Mouse (Mus musculus) heart, embryonic 13.5 days (tissue): ENCODE data around the gene Palm2. TPM values are rescaled to one million over a fixed set of nuclear protein-coding genes. Genes with fewer than 3 reads are reported as not detected.
A peak's percentile ranks its signal among the peaks of the same experiment; 100 is the strongest.

ENCODE experiments used
- ATAC-seq: fragments of 200-750 bp; cut with Nextera tagmentation; 2 replicates; pipeline ENCODE4 v1.8.0; 2017; ENCODE audit warnings: moderate TSS enrichment; ENCODE audit not compliant: insufficient number of reproducible peaks, low FRiP score, low TSS enrichment; ENCODE audit errors: extremely low read depth
- H3K27ac ChIP-seq: fragments of 300-500 bp; sonication (generic); replicated peaks from 2 replicates; pipeline ENCODE4 v1.5.1; 2015; ENCODE audit warnings: moderate library complexity, mild to moderate bottlenecking, inconsistent platforms
- H3K27me3 ChIP-seq: fragments of 300-500 bp; sonication (generic); replicated peaks from 2 replicates; pipeline ENCODE4 v1.6.1; 2015; ENCODE audit warnings: mild to moderate bottlenecking, inconsistent platforms
- H3K36me3 ChIP-seq: fragments of 300-500 bp; sonication (generic); 2 replicates; pipeline ENCODE4 v1.6.1; 2015; ENCODE audit warnings: mild to moderate bottlenecking, inconsistent platforms
- H3K4me1 ChIP-seq: fragments of 300-500 bp; sonication (generic); 2 replicates; pipeline ENCODE4 v1.6.1; 2015; ENCODE audit warnings: inconsistent platforms
- H3K4me2 ChIP-seq: fragments of 300-500 bp; sonication (generic); 2 replicates; pipeline ENCODE4 v1.6.1; 2015; ENCODE audit warnings: inconsistent platforms, mild to moderate bottlenecking, moderate library complexity
- H3K4me3 ChIP-seq: fragments of 300-500 bp; sonication (generic); 2 replicates; pipeline ENCODE4 v1.5.1; 2015; ENCODE audit warnings: moderate library complexity, mild to moderate bottlenecking, inconsistent platforms
- H3K9ac ChIP-seq: fragments of 300-500 bp; sonication (generic); 2 replicates; pipeline ENCODE4 v1.6.1; 2015; ENCODE audit warnings: inconsistent platforms, mild to moderate bottlenecking, moderate library complexity
- H3K9me3 ChIP-seq: fragments of 300-500 bp; sonication (generic); 2 replicates; pipeline ENCODE4 v1.6.1; 2016; ENCODE audit warnings: inconsistent platforms
- WGBS: fragments of 180-500 bp; shearing (Covaris S2); methylation state at CpG from one replicate; pipeline ENCODE4 v1.1.7; 2015; ENCODE audit warnings: mixed read lengths; 5-methylcytosine and 5-hydroxymethylcytosine counted together
- polyA plus RNA-seq: library from polyadenylated mRNA; unstranded; fragments of >200 nt; fragmentation: Nextera tagmentation; extraction: Ambion mirVana; gene quantifications from 2 replicates; pipeline ENCODE4 v1.2.1, GENCODE M21; 2015

The Palm2 gene
- polyA plus RNA-seq, 1 experiment from 2014 or later: 22.6 TPM

DNA sequence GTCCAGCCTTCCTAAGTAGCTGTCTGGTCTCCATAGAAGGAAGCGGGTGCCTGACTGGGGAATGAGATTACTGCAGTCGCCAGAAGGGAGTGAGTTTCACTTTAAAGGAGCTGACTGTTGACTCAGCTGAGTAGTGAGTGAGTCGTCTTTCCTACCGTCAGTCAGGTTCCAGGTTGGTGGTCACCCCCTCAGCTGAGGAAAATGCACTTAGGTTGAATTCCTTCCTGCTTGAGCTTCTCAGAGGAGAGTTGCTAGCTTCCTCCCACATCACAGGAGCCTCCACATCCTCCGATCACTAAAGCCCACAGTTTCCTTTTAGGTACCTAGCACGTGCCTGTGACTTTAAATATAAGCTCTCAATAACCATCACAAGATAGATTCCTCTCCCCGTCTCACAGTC lies 206.2 kb downstream of the Palm2 start:
- peak overlapping the region; percentile 54 for H3K4me2 ChIP-seq
- peak overlapping the region; percentile 58 for H3K9ac ChIP-seq
- ATAC-seq: no peak
- peak overlapping the region; percentile 9; the same call in 1 of the 2 replicates for H3K4me3 ChIP-seq
- peak overlapping the region; percentile 66 for H3K27ac ChIP-seq
- H3K4me1 ChIP-seq: peaks cover 54% of the 10 kb centered on the region
- H3K27me3 ChIP-seq: no peaks in the 10 kb centered on the region
- peaks cover 11% of the 10 kb centered on the region for H3K36me3 ChIP-seq
- 19% methylated on average over 7 of the region's 7 CpGs for WGBS
- no peaks in the 10 kb centered on the region for H3K9me3 ChIP-seq

DNA sequence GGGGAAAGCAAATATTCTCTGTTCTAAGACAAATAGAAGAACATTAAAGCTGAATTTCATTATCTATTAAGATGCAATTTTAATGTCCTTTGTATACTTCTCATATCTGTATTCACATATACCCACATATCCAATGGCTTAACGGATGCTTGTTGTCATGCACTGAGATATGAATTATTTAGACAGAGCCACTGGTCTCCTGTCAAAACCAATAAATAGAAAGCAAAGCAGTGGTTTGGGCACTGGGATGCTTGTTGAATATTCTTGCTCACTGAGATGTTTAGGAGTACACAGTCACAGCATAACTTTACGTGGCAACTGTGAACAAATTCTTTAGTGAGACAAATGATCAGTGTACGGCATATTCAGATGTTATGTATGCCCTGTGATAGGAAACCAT lies 206.9 kb downstream of the Palm2 start:
- no peak for ATAC-seq
- no peak overlapping the region for H3K4me3 ChIP-seq
- WGBS: 88% methylated on average over 3 of the region's 3 CpGs

DNA sequence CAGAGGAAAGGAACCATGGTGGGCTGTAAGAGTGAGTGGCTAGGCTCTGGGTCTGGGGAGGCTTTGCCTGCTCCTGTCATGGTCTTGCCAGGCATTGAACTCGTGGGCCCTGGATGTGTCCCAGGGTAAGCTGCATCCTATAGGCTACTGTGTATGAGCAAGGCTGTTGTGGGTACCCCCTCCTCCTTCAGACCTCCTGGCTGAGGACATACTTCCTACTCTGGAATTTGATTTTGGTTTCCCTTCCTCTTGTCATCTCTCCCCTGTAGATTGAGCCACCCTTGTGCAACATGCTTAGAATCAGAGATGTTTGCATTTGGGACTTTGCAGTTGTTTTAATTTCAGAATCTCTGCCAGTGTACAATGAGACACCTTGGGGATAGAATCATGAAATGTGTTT lies 216.9 kb downstream of the Palm2 start:
- ATAC-seq: no peak
- Histone ChIP-seq H3K4me3 (no peak overlapping the region), H3K27me3 (no peaks in the 10 kb centered on the region), H3K27ac (no peak overlapping the region), H3K9me3 (no peaks in the 10 kb centered on the region), H3K9ac (no peak overlapping the region), H3K4me1 (0 out of 2 replicates have a peak, but pooled peaks cover 4% of the 10 kb centered on the region), H3K4me2 (no peak overlapping the region), H3K36me3 (peaks cover 92% of the 10 kb centered on the region)
- 74% methylated on average over 1 of the region's 1 CpGs for WGBS

More for the DNA sequence above, 206.9 kb downstream of the Palm2 start:
- no peak overlapping the region for H3K9ac ChIP-seq
- no peak overlapping the region for H3K27ac ChIP-seq
- no peaks in the 10 kb centered on the region for H3K27me3 ChIP-seq
- no peak overlapping the region for H3K4me2 ChIP-seq
- peaks cover 46% of the 10 kb centered on the region for H3K4me1 ChIP-seq
- H3K36me3 ChIP-seq: peaks cover 18% of the 10 kb centered on the region
- H3K9me3 ChIP-seq: no peaks in the 10 kb centered on the region

DNA sequence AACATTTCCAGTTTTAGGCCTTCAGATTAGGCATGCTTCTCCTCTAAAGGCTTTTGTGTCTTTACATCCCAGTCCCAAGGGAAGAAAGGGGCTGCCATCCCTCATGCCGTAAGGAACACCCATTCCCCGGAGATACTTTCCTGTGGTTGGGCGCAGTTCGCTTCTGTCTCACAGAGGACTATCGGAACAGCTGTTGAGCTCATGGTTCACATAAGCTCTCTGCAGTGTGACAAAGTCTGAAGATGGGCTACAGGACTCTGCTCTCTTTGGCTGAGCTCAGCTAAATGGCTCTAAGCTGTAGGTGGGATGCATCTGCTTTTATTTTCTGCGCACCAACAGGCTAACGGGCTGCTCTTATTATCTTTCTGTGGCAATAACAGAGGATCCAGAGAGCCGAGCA lies 217.5 kb downstream of the Palm2 start:
- Histone ChIP-seq H3K27ac (no peak overlapping the region), H3K27me3 (no peaks in the 10 kb centered on the region), H3K4me3 (no peak overlapping the region), H3K4me1 (0 out of 2 replicates have a peak, but pooled peaks cover 8% of the 10 kb centered on the region), H3K9ac (no peak overlapping the region), H3K9me3 (no peaks in the 10 kb centered on the region), H3K4me2 (no peak overlapping the region), H3K36me3 (peaks cover 94% of the 10 kb centered on the region)
- no peak for ATAC-seq
- WGBS: 78% methylated on average over 8 of the region's 8 CpGs

GRCm38 (mm10) chr4:57652185-57652904 lies 218.3 kb downstream of the Palm2 start:
- H3K36me3 ChIP-seq: peaks cover 94% of the 10 kb centered on the region
- no peak overlapping the region for H3K4me2 ChIP-seq
- no peak for ATAC-seq
- H3K9me3 ChIP-seq: no peaks in the 10 kb centered on the region
- 0 out of 2 replicates have a peak, but pooled peaks cover 8% of the 10 kb centered on the region for H3K4me1 ChIP-seq
- 72% methylated on average over 5 of the region's 5 CpGs for WGBS
- no peaks in the 10 kb centered on the region for H3K27me3 ChIP-seq
- H3K4me3 ChIP-seq: no peak overlapping the region
- no peak overlapping the region for H3K27ac ChIP-seq
- no peak overlapping the region for H3K9ac ChIP-seq

DNA sequence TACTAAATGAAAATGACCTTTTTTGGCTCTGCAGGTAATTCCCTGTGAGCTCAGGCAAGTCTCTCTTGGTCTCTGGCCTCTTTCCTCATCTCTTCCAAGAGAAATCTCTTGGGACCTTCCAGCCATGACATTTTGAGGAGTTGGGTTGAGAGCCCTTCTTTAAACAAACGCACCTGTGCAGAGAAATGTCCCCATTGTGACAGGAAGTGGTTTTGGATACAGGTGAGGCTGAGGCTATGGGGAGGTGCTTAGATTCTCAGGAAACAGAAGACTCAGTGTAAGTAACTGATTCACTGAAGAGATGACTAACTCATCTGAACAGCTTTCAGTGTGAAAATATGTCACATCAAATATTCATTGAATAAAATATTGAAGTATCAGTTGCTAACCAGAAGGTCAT lies 221.9 kb downstream of the Palm2 start:
- H3K4me1 ChIP-seq: peaks cover 25% of the 10 kb centered on the region
- no peak overlapping the region for H3K4me2 ChIP-seq
- ATAC-seq: no peak
- H3K4me3 ChIP-seq: no peak overlapping the region
- no peak overlapping the region for H3K9ac ChIP-seq
- 82% methylated on average over 1 of the region's 1 CpGs for WGBS
- no peaks in the 10 kb centered on the region for H3K27me3 ChIP-seq
- H3K9me3 ChIP-seq: no peaks in the 10 kb centered on the region
- no peak overlapping the region for H3K27ac ChIP-seq
- H3K36me3 ChIP-seq: peaks cover 75% of the 10 kb centered on the region

DNA sequence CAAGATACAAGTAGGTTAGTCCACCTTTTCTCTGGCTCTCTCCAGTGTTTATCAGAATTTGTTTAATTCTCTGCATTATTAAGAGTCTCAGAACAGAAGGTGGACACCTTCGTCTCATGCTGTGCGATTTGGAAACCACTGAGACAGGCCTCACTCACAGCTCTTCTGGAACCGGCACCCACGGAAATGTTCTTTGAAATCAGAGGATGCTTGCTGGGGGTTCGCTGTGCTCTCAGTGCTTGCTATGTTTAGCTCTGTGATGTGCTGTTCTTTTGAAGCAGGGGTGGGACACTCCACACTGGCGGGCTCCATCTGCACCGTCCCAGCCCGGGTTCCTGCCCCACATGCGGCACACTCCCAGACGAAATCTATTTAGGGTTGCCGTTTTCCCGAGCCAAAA lies 222.3 kb downstream of the Palm2 start:
- H3K9ac ChIP-seq: no peak overlapping the region
- no peaks in the 10 kb centered on the region for H3K27me3 ChIP-seq
- peaks cover 29% of the 10 kb centered on the region for H3K4me1 ChIP-seq
- H3K9me3 ChIP-seq: no peaks in the 10 kb centered on the region
- no peak overlapping the region for H3K4me2 ChIP-seq
- ATAC-seq: no peak
- no peak overlapping the region for H3K27ac ChIP-seq
- H3K36me3 ChIP-seq: peaks cover 70% of the 10 kb centered on the region
- H3K4me3 ChIP-seq: no peak overlapping the region
- 71% methylated on average over 12 of the region's 12 CpGs for WGBS

DNA sequence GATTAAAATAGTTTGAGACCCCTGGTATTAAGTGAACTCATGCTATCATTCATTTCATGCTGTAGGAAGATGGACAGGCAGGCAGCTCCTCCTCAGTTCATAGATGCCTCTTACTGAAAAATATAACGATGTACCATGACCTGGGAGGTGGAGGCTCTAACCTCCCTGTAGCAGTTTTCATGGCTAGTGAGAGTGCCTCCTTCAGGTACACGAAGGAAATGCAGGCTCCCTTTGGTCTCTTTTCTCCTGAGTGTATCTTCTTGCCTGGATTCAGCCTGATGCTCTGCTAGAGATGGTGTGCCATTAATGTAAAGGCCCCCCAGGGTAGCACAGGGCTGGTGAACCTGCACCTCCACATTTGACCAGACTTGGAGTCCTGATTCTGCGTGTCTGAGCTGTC lies 222.8 kb downstream of the Palm2 start:
- no peaks in the 10 kb centered on the region for H3K27me3 ChIP-seq
- no peak overlapping the region for H3K4me2 ChIP-seq
- H3K4me1 ChIP-seq: peaks cover 30% of the 10 kb centered on the region
- no peak overlapping the region for H3K27ac ChIP-seq
- ATAC-seq: no peak
- H3K9ac ChIP-seq: no peak overlapping the region
- WGBS: 74% methylated on average over 3 of the region's 3 CpGs
- peaks cover 66% of the 10 kb centered on the region for H3K36me3 ChIP-seq
- H3K4me3 ChIP-seq: no peak overlapping the region
- H3K9me3 ChIP-seq: no peaks in the 10 kb centered on the region

GRCm38 (mm10) chr4:57660470-57660869 lies 226.4 kb downstream of the Palm2 start:
- Histone ChIP-seq H3K36me3 (peaks cover 54% of the 10 kb centered on the region), H3K4me2 (no peak overlapping the region), H3K4me1 (peaks cover 33% of the 10 kb centered on the region), H3K4me3 (no peak overlapping the region), H3K9me3 (no peaks in the 10 kb centered on the region), H3K9ac (peak overlapping the region; percentile 28; the same call in 1 of the 2 replicates), H3K27ac (peak overlapping the region; percentile 72), H3K27me3 (no peaks in the 10 kb centered on the region)
- WGBS: 24% methylated on average over 4 of the region's 4 CpGs
- ATAC-seq: no peak

DNA sequence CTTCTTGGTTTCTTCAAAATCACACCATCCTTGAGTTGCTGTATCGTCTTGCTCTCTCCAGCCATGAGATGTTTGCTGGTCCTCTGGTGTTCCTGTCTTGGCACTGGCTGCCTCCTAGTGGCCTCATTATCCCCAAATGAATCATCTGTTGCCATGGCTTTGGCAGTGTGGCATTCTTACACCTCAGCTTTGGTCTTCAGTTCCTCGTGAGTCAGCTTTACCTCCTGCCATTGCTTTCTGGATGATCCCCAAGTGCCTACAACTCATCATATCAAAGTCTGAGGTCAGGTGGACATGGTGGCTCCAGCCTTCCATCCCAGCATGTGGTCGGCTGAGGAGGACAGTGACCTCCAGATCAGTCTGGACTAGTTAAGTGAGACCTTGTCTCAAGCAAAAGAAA lies 232.1 kb downstream of the Palm2 start:
- no peak overlapping the region for H3K4me2 ChIP-seq
- 68% methylated on average over 3 of the region's 3 CpGs for WGBS
- H3K9ac ChIP-seq: no peak overlapping the region
- no peak overlapping the region for H3K4me3 ChIP-seq
- no peak for ATAC-seq
- no peaks in the 10 kb centered on the region for H3K27me3 ChIP-seq
- peaks cover 56% of the 10 kb centered on the region for H3K4me1 ChIP-seq
- H3K9me3 ChIP-seq: no peaks in the 10 kb centered on the region
- peaks cover 31% of the 10 kb centered on the region for H3K36me3 ChIP-seq
- H3K27ac ChIP-seq: no peak overlapping the region

DNA sequence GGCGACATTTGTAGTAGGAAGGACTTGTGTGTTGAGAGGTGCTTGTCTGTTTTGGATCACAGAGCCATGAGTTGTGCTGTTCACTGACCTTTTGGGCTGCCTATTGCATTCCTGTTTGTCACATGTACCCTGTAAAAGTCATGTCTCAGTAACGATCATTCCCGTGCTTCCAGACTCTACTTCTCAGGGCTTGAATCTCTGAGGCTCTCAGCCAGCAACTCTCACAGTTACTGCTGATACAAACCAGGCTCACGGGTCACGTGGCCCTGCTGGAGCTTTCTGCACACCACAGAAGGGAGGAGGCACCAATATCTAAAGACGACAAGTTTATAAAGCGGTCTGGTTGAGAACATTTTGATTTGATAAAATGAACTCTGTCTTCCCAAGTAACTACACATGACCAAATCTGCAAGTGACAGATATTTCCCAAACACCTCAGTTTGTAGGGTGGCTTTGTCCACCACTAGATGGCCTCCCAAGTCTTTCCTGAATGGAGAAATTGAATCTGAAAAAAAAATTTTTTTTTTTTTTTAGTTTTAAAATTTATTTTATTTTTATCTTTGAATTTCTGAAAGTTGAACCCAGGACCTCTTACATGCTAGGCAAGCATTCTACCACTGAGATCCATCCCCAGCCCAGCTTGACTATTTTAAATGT lies 236.9 kb downstream of the Palm2 start:
- Histone ChIP-seq H3K4me3 (no peak overlapping the region), H3K9me3 (no peaks in the 10 kb centered on the region), H3K27me3 (no peaks in the 10 kb centered on the region), H3K36me3 (peaks cover 6% of the 10 kb centered on the region), H3K27ac (peak overlapping the region; percentile 89), H3K4me1 (peaks cover 93% of the 10 kb centered on the region), H3K9ac (peak overlapping the region; percentile 47; the same call in 1 of the 2 replicates), H3K4me2 (peak overlapping the region; percentile 54)
- peak; percentile 62 for ATAC-seq
- 9% methylated on average over 7 of the region's 7 CpGs for WGBS
